Mouse (Mus musculus): Measurements from ENCODE around the gene Smc1b. TPM values are rescaled to one million over a fixed set of nuclear protein-coding genes. Genes with fewer than 3 reads are reported as not detected.
"Not testable (repeated sequence)": the region's sequence is repeated elsewhere in the genome, so short reads cannot be mapped to it uniquely, and the experiment has no call there.

The Smc1b gene
- polyA plus RNA-seq, 1 experiment = 0.08 TPM

DNA sequence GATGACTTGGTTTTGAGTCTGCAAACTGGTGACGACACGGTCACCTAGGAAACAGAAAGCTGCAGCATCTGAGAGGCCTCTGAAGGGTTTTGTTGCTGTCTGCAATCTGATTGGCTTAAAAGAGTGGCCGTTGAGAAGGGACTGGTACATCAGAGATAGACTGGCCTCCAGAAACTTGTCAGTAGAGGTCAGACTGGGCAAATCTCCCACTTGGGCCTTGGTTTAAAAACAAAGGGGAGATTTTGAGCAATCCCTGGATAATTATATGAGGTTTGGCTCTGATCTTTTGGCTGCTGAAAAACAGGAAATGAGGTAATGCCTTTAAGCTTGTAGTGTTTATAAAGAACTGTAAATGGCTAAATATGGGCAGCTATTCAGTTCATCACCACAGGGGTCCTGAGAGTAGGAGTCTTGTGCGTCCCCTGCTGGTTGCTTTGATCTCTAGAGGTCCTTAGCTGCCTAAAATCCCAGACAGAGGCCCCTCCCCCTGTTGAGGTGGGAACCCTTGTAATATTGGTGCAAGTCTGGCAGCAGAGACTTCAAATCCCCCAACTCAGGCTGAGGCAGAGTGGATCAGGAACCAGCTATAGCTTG is 89.3 kb downstream of the Smc1b start:
- peak; percentile 60 to 85 for DNase-seq (ENCODE audit: low read depth in 1 of 2, low spot score in 2 of 2)
- peaks cover 6% of the 10 kb centered on the region for H3K36me3 ChIP-seq (ENCODE audit: control insufficient read depth, insufficient read depth, low read length)
- no peak overlapping the region for H3K4me3 ChIP-seq (ENCODE audit: extremely low read depth, insufficient read depth, insufficient read length)
- WGBS = 28% methylated on average over 4 of the region's 4 CpGs
- peak overlapping the region; percentile 80 for H3K27ac ChIP-seq (ENCODE audit: insufficient read depth, low read length)
- no peak for TF ChIP-seq POLR2A (IDR thresholded peaks at IDR 0.05; ENCODE audit: low read depth, low read length)
- TF ChIP-seq CTCF (IDR thresholded peaks at IDR 0.05; ENCODE audit: extremely low read depth, insufficient read depth, insufficient read length, insufficient replicate concordance) = peak; percentile 50; the same call in 1 of the 2 replicates
- peaks cover 18% of the 10 kb centered on the region; the same call in 1 of the 2 replicates for H3K4me1 ChIP-seq (ENCODE audit: control insufficient read depth, insufficient read depth, insufficient read length)
- no peaks in the 10 kb centered on the region for H3K27me3 ChIP-seq (ENCODE audit: control insufficient read depth, insufficient read depth, low read length)

- WGBS = 84% methylated on average over 10 of the region's 10 CpGs
- H3K4me3 ChIP-seq (ENCODE audit: extremely low read depth, insufficient read depth, insufficient read length) = no peak overlapping the region
- no peak for DNase-seq (ENCODE audit: low read depth in 1 of 2, low spot score in 2 of 2)
- peaks cover 5% of the 10 kb centered on the region; the same call in 1 of the 2 replicates for H3K36me3 ChIP-seq (ENCODE audit: control insufficient read depth, insufficient read depth, low read length)
- no peak for TF ChIP-seq POLR2A (IDR thresholded peaks at IDR 0.05; ENCODE audit: low read depth, low read length)
- TF ChIP-seq CTCF (IDR thresholded peaks at IDR 0.05; ENCODE audit: extremely low read depth, insufficient read depth, insufficient read length, insufficient replicate concordance) = no peak
- H3K27ac ChIP-seq (ENCODE audit: insufficient read depth, low read length) = peak overlapping the region; percentile 55
- H3K4me1 ChIP-seq (ENCODE audit: control insufficient read depth, insufficient read depth, insufficient read length) = peaks cover 19% of the 10 kb centered on the region; the same call in 1 of the 2 replicates
- H3K27me3 ChIP-seq (ENCODE audit: control insufficient read depth, insufficient read depth, low read length) = no peaks in the 10 kb centered on the region
These were observed 90.1 kb downstream of the Smc1b start for GRCm38 (mm10) chr15:85041546-85042225.

DNA sequence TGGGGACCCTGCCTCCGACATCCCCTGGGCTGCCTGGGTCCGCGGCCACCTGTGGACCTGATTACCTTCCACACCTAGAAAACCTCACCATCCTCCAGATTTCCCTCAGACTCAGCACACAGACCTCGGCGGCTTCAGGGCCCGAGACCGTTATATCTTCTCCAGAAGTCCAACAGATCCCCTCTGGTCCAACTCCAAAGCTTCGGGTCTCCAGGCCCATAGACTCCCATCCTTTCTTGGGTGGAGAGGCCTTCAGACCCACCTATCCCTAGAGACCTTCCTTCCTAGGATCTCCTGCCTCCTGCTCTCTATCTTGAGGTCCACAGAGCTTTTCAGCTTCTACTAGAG is 94.4 kb downstream of the Smc1b start:
- H3K36me3 ChIP-seq (ENCODE audit: control insufficient read depth, insufficient read depth, low read length) = no peaks in the 10 kb centered on the region
- peaks cover 12% of the 10 kb centered on the region; the same call in 1 of the 2 replicates for H3K4me1 ChIP-seq (ENCODE audit: control insufficient read depth, insufficient read depth, insufficient read length)
- WGBS = 3% methylated on average over 8 of the region's 8 CpGs
- no peaks in the 10 kb centered on the region for H3K27me3 ChIP-seq (ENCODE audit: control insufficient read depth, insufficient read depth, low read length)
- H3K4me3 ChIP-seq (ENCODE audit: extremely low read depth, insufficient read depth, insufficient read length) = peak overlapping the region; percentile 68
- H3K27ac ChIP-seq (ENCODE audit: insufficient read depth, low read length) = peak overlapping the region; percentile 45
- DNase-seq (ENCODE audit: low read depth in 1 of 2, low spot score in 2 of 2) = no peak
- no peak for TF ChIP-seq CTCF (IDR thresholded peaks at IDR 0.05; ENCODE audit: extremely low read depth, insufficient read depth, insufficient read length, insufficient replicate concordance)
- TF ChIP-seq POLR2A (IDR thresholded peaks at IDR 0.05; ENCODE audit: low read depth, low read length) = no peak

- WGBS = under 1% methylated on average over 75 of the region's 75 CpGs
- DNase-seq (ENCODE audit: low read depth in 1 of 2, low spot score in 2 of 2) = peak; percentile 89 to 95
- Histone ChIP-seq H3K36me3 (ENCODE audit: control insufficient read depth, insufficient read depth, low read length) (no peaks in the 10 kb centered on the region), H3K4me1 (ENCODE audit: control insufficient read depth, insufficient read depth, insufficient read length) (peaks cover 9% of the 10 kb centered on the region; the same call in 1 of the 2 replicates), H3K27me3 (ENCODE audit: control insufficient read depth, insufficient read depth, low read length) (no peaks in the 10 kb centered on the region), H3K27ac (ENCODE audit: insufficient read depth, low read length) (peak overlapping the region; percentile 45), H3K4me3 (ENCODE audit: extremely low read depth, insufficient read depth, insufficient read length) (peak overlapping the region; percentile 68)
- TF ChIP-seq CTCF (IDR thresholded peaks at IDR 0.05; ENCODE audit: extremely low read depth, insufficient read depth, insufficient read length, insufficient replicate concordance) = no peak
- peak; percentile 24 for TF ChIP-seq POLR2A (IDR thresholded peaks at IDR 0.05; ENCODE audit: low read depth, low read length)
These were observed 95.0 kb downstream of the Smc1b start for GRCm38 (mm10) chr15:85036566-85037342.

DNA sequence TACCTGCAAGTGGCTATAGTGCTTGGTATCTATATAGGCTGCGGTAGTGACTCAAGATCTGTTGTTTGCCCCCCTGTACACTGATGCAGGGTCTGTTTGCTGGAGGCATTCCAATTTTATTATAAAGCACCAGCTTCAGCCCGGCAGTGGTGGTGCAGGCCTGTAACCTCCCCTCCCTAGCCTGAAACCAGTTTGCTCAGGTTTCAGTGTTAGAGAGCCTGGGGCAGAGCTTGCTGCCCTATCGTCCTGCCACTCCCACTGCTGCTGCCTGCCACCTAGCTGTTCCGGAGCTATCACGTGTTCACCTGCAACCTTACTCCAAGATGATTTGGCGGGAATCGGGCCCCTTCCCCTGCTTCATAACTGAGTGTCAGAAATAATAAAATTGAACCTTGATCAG is 97.8 kb downstream of the Smc1b start:
- not testable (repeated sequence) for H3K36me3 ChIP-seq (ENCODE audit: control insufficient read depth, insufficient read depth, low read length); H3K4me1 ChIP-seq (ENCODE audit: control insufficient read depth, insufficient read depth, insufficient read length); H3K27ac ChIP-seq (ENCODE audit: insufficient read depth, low read length); H3K27me3 ChIP-seq (ENCODE audit: control insufficient read depth, insufficient read depth, low read length); H3K4me3 ChIP-seq (ENCODE audit: extremely low read depth, insufficient read depth, insufficient read length); DNase-seq (ENCODE audit: low read depth in 1 of 2, low spot score in 2 of 2)
- 51% methylated on average over 7 of the region's 7 CpGs for WGBS

DNA sequence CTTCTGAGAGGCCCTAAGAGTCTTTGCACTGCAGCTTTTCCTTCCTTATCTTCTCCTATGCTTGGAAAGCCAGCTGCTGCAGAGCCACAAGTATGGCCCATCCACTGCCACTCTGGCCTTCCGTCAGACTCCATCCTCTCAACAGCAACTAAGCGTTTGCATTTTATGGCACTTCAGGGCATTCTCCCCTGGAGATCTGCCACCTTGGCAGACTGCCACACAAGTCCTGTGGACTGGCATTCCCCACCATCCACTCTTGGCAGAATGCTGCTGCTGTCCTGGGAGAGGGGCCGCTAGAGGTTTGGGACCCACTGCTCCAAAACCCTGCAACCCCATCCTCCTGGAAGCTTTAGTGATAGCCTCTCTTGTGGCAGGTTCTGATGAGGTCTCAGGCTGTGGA is 99.9 kb downstream of the Smc1b start:
- Histone ChIP-seq H3K4me3 (ENCODE audit: extremely low read depth, insufficient read depth, insufficient read length) (no peak overlapping the region), H3K36me3 (ENCODE audit: control insufficient read depth, insufficient read depth, low read length) (no peaks in the 10 kb centered on the region), H3K4me1 (ENCODE audit: control insufficient read depth, insufficient read depth, insufficient read length) (no peaks in the 10 kb centered on the region), H3K27ac (ENCODE audit: insufficient read depth, low read length) (no peak overlapping the region), H3K27me3 (ENCODE audit: control insufficient read depth, insufficient read depth, low read length) (no peaks in the 10 kb centered on the region)
- WGBS = 80% methylated on average over 3 of the region's 3 CpGs
- TF ChIP-seq CTCF (IDR thresholded peaks at IDR 0.05; ENCODE audit: extremely low read depth, insufficient read depth, insufficient read length, insufficient replicate concordance) (no peak), POLR2A (IDR thresholded peaks at IDR 0.05; ENCODE audit: low read depth, low read length) (no peak)
- DNase-seq (ENCODE audit: low read depth in 1 of 2, low spot score in 2 of 2) = no peak

DNA sequence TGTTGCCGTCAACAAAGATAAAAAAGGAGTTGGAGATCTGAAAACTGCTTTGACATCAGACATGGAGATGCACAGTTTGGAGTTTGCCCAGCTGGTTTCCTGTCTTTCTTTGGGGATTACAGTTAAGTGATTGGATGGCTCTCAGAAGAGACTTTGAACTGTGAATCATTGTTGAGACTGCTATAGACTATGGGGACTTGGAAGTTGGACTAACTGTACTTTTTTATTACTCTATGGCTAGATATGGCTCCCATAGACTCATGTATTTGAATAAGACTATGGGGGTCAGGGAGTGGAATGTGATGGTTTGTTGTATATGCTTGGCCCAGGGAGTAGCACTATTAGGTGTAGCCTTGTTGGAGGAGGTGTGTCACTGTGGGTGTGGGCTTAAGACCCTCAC is 101.1 kb downstream of the Smc1b start:
- H3K36me3 ChIP-seq (ENCODE audit: control insufficient read depth, insufficient read depth, low read length); H3K27me3 ChIP-seq (ENCODE audit: control insufficient read depth, insufficient read depth, low read length); H3K4me3 ChIP-seq (ENCODE audit: extremely low read depth, insufficient read depth, insufficient read length); DNase-seq (ENCODE audit: low read depth in 1 of 2, low spot score in 2 of 2); H3K4me1 ChIP-seq (ENCODE audit: control insufficient read depth, insufficient read depth, insufficient read length); H3K27ac ChIP-seq (ENCODE audit: insufficient read depth, low read length): not testable (repeated sequence)
- WGBS = 77% methylated on average over 1 of the region's 1 CpGs

DNA sequence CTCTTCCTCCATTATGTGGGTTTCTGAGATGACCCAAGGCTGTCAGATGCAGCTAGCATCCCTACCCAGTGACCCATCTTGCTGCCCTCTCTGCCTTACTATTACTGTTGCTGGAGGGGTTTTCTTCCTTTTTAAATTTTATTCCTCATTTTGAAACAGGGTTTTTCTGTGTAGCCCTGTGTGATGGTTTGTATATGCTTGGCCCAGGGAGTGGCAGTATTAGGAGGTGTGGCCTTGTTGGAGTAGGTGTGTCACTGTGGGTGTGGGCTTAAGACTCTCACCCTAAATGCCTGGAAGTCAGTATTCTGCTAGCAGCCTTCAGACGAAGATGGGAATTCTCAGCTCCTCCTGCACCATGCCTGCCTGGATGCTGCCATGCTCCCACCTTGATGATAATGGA is 103.1 kb downstream of the Smc1b start, which contains the start of gene Fam118a:
Fam118a (plus strand) TSS at position 301 of the 400 bp plus-strand sequence.
- not testable (repeated sequence) for H3K4me3 ChIP-seq (ENCODE audit: extremely low read depth, insufficient read depth, insufficient read length); DNase-seq (ENCODE audit: low read depth in 1 of 2, low spot score in 2 of 2); H3K4me1 ChIP-seq (ENCODE audit: control insufficient read depth, insufficient read depth, insufficient read length); H3K36me3 ChIP-seq (ENCODE audit: control insufficient read depth, insufficient read depth, low read length); H3K27ac ChIP-seq (ENCODE audit: insufficient read depth, low read length); H3K27me3 ChIP-seq (ENCODE audit: control insufficient read depth, insufficient read depth, low read length)
- 75% methylated on average over 1 of the region's 1 CpGs for WGBS
